Mouse (Mus musculus): ENCODE measurements around the gene Vps8. TPM values are rescaled to one million over a fixed set of nuclear protein-coding genes. Genes with fewer than 3 reads are reported as not detected.
A peak's percentile ranks its signal among the peaks of the same experiment; 100 is the strongest.

The Vps8 gene
- polyA plus RNA-seq, 1 experiment from 2014 or later: 15.1 TPM

GRCm38 (mm10) chr16:21382152-21382911 is 40.6 kb upstream of the Vps8 start:
- no peak for ATAC-seq (ENCODE audit: insufficient number of reproducible peaks, low FRiP score, low TSS enrichment, low read depth)
- DNase-seq (ENCODE audit: low spot score): no peak
- Histone ChIP-seq H3K9ac (ENCODE audit: low read length) (peak overlapping the region; percentile 22; the same call in 1 of the 2 replicates), H3K4me3 (ENCODE audit: low read depth, low read length) (no peak overlapping the region), H3K9me3 (ENCODE audit: control insufficient read depth, low read length) (no peaks in the 10 kb centered on the region), H3K4me2 (ENCODE audit: low read depth, severe bottlenecking) (no peak overlapping the region), H3K27ac (replicated peaks; ENCODE audit: low read depth, low read length) (no peak overlapping the region), H3K36me3 (ENCODE audit: control insufficient read depth, insufficient read depth, low read length) (no peaks in the 10 kb centered on the region), H3K4me1 (ENCODE audit: control insufficient read depth, insufficient read depth, low read length) (peaks cover 19% of the 10 kb centered on the region), H3K27me3 (ENCODE audit: control insufficient read depth, insufficient read depth, low read length) (no peaks in the 10 kb centered on the region)
- 40% methylated on average over 11 of the region's 11 CpGs for WGBS

GRCm38 (mm10) chr16:21385926-21386881 is 36.7 kb upstream of the Vps8 start:
- Histone ChIP-seq H3K9ac (ENCODE audit: low read length) (no peak overlapping the region), H3K36me3 (ENCODE audit: control insufficient read depth, insufficient read depth, low read length) (no peaks in the 10 kb centered on the region), H3K4me1 (ENCODE audit: control insufficient read depth, insufficient read depth, low read length) (peaks cover 22% of the 10 kb centered on the region), H3K4me3 (ENCODE audit: low read depth, low read length) (no peak overlapping the region), H3K9me3 (ENCODE audit: control insufficient read depth, low read length) (no peaks in the 10 kb centered on the region), H3K27ac (replicated peaks; ENCODE audit: low read depth, low read length) (no peak overlapping the region), H3K4me2 (ENCODE audit: low read depth, severe bottlenecking) (no peak overlapping the region), H3K27me3 (ENCODE audit: control insufficient read depth, insufficient read depth, low read length) (no peaks in the 10 kb centered on the region)
- 56% methylated on average over 14 of the region's 14 CpGs for WGBS
- DNase-seq (ENCODE audit: low spot score) (no peak), ATAC-seq (ENCODE audit: insufficient number of reproducible peaks, low FRiP score, low TSS enrichment, low read depth) (no peak)

GRCm38 (mm10) chr16:21389316-21389715 is 33.6 kb upstream of the Vps8 start:
- Histone ChIP-seq H3K27me3 (ENCODE audit: control insufficient read depth, insufficient read depth, low read length) (no peaks in the 10 kb centered on the region), H3K4me1 (ENCODE audit: control insufficient read depth, insufficient read depth, low read length) (peaks cover 16% of the 10 kb centered on the region), H3K27ac (replicated peaks; ENCODE audit: low read depth, low read length) (no peak overlapping the region), H3K9me3 (ENCODE audit: control insufficient read depth, low read length) (no peaks in the 10 kb centered on the region), H3K9ac (ENCODE audit: low read length) (no peak overlapping the region), H3K36me3 (ENCODE audit: control insufficient read depth, insufficient read depth, low read length) (no peaks in the 10 kb centered on the region), H3K4me3 (ENCODE audit: low read depth, low read length) (no peak overlapping the region), H3K4me2 (ENCODE audit: low read depth, severe bottlenecking) (no peak overlapping the region)
- 50% methylated on average over 3 of the region's 3 CpGs for WGBS
- ATAC-seq (ENCODE audit: insufficient number of reproducible peaks, low FRiP score, low TSS enrichment, low read depth) (no peak), DNase-seq (ENCODE audit: low spot score) (no peak)

GRCm38 (mm10) chr16:21390744-21391143 is 32.2 kb upstream of the Vps8 start:
- H3K9me3 ChIP-seq (ENCODE audit: control insufficient read depth, low read length): no peaks in the 10 kb centered on the region
- no peak overlapping the region for H3K9ac ChIP-seq (ENCODE audit: low read length)
- 46% methylated on average over 5 of the region's 5 CpGs for WGBS
- DNase-seq (ENCODE audit: low spot score): no peak
- H3K27me3 ChIP-seq (ENCODE audit: control insufficient read depth, insufficient read depth, low read length): no peaks in the 10 kb centered on the region
- H3K4me2 ChIP-seq (ENCODE audit: low read depth, severe bottlenecking): no peak overlapping the region
- H3K4me1 ChIP-seq (ENCODE audit: control insufficient read depth, insufficient read depth, low read length): peaks cover 16% of the 10 kb centered on the region
- no peak overlapping the region for H3K4me3 ChIP-seq (ENCODE audit: low read depth, low read length)
- ATAC-seq (ENCODE audit: insufficient number of reproducible peaks, low FRiP score, low TSS enrichment, low read depth): no peak
- H3K27ac ChIP-seq (replicated peaks; ENCODE audit: low read depth, low read length): no peak overlapping the region
- no peaks in the 10 kb centered on the region for H3K36me3 ChIP-seq (ENCODE audit: control insufficient read depth, insufficient read depth, low read length)

GRCm38 (mm10) chr16:21392099-21392498 is 30.8 kb upstream of the Vps8 start:
- ATAC-seq (ENCODE audit: insufficient number of reproducible peaks, low FRiP score, low TSS enrichment, low read depth): no peak
- no peaks in the 10 kb centered on the region for H3K36me3 ChIP-seq (ENCODE audit: control insufficient read depth, insufficient read depth, low read length)
- no peak overlapping the region for H3K9ac ChIP-seq (ENCODE audit: low read length)
- H3K4me1 ChIP-seq (ENCODE audit: control insufficient read depth, insufficient read depth, low read length): peaks cover 13% of the 10 kb centered on the region
- H3K9me3 ChIP-seq (ENCODE audit: control insufficient read depth, low read length): no peaks in the 10 kb centered on the region
- peak; percentile 63 for DNase-seq (ENCODE audit: low spot score)
- H3K27me3 ChIP-seq (ENCODE audit: control insufficient read depth, insufficient read depth, low read length): no peaks in the 10 kb centered on the region
- no peak overlapping the region for H3K4me2 ChIP-seq (ENCODE audit: low read depth, severe bottlenecking)
- WGBS: 73% methylated on average over 6 of the region's 6 CpGs
- H3K27ac ChIP-seq (replicated peaks; ENCODE audit: low read depth, low read length): peak overlapping the region; percentile 76; the same call in 1 of the 2 replicates
- H3K4me3 ChIP-seq (ENCODE audit: low read depth, low read length): no peak overlapping the region

DNA sequence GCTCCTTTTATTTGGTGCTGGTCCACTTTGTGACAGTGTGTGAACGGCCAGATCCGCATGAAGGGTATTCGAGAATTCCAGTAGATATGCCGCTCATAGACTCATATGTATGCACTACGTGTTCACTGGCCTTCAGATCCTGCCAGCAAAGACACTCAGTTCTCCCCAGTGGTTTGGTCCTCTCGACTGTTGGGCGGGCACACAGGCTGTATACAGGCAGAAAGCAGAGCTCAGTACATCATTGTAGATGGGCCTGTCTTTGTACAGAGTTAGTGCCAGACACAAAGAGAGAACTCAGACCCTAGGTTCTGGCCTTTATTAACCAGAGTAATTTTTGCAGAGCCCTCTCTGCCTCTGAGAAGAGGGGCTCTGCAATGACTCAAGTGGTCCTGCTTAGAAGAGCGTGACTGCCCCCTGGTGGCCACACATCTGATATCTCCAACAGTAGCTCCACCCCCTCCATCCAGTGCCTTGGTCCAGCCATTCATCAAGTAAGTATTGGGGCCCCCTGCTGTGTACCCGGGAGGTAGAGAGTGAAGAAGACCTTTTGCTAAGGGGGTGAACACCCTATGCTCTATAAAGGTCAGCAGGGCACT is 30.3 kb upstream of the Vps8 start:
- H3K27me3 ChIP-seq (ENCODE audit: control insufficient read depth, insufficient read depth, low read length): no peaks in the 10 kb centered on the region
- no peaks in the 10 kb centered on the region for H3K36me3 ChIP-seq (ENCODE audit: control insufficient read depth, insufficient read depth, low read length)
- WGBS: 57% methylated on average over 9 of the region's 9 CpGs
- H3K4me1 ChIP-seq (ENCODE audit: control insufficient read depth, insufficient read depth, low read length): peaks cover 13% of the 10 kb centered on the region
- H3K4me3 ChIP-seq (ENCODE audit: low read depth, low read length): no peak overlapping the region
- H3K27ac ChIP-seq (replicated peaks; ENCODE audit: low read depth, low read length): peak overlapping the region; percentile 76; the same call in 1 of the 2 replicates
- no peaks in the 10 kb centered on the region for H3K9me3 ChIP-seq (ENCODE audit: control insufficient read depth, low read length)
- no peak overlapping the region for H3K4me2 ChIP-seq (ENCODE audit: low read depth, severe bottlenecking)
- H3K9ac ChIP-seq (ENCODE audit: low read length): no peak overlapping the region
- peak; percentile 83 for ATAC-seq (ENCODE audit: insufficient number of reproducible peaks, low FRiP score, low TSS enrichment, low read depth)
- peak; percentile 98 for DNase-seq (ENCODE audit: low spot score)

GRCm38 (mm10) chr16:21395546-21395945 is 27.4 kb upstream of the Vps8 start:
- DNase-seq (ENCODE audit: low spot score) (no peak), ATAC-seq (ENCODE audit: insufficient number of reproducible peaks, low FRiP score, low TSS enrichment, low read depth) (no peak)
- Histone ChIP-seq H3K9ac (ENCODE audit: low read length) (no peak overlapping the region), H3K9me3 (ENCODE audit: control insufficient read depth, low read length) (no peaks in the 10 kb centered on the region), H3K4me2 (ENCODE audit: low read depth, severe bottlenecking) (no peak overlapping the region), H3K27ac (replicated peaks; ENCODE audit: low read depth, low read length) (no peak overlapping the region), H3K36me3 (ENCODE audit: control insufficient read depth, insufficient read depth, low read length) (no peaks in the 10 kb centered on the region), H3K4me1 (ENCODE audit: control insufficient read depth, insufficient read depth, low read length) (peaks cover 9% of the 10 kb centered on the region), H3K27me3 (ENCODE audit: control insufficient read depth, insufficient read depth, low read length) (no peaks in the 10 kb centered on the region), H3K4me3 (ENCODE audit: low read depth, low read length) (no peak overlapping the region)
- 64% methylated on average over 7 of the region's 7 CpGs for WGBS

DNA sequence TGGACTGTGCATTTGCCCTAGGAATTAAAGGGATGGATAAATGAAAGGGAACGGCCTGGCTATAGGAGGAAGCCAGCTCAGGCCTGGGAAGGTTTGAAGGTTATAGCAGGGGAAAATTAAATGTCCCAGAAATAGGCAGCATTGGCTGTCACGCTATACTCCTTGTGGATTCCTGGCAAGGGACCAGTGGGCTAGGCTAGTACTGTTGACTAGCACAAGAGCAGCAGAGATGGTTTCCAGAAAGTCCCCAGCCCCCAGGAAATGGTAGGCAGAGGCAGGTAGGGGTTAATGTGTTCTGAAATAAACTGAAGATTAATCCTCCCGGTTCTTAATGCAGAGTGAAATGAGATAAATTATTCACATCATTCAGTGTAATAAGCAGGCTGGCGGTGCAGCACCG is 25.2 kb upstream of the Vps8 start:
- Histone ChIP-seq H3K4me2 (ENCODE audit: low read depth, severe bottlenecking) (no peak overlapping the region), H3K4me1 (ENCODE audit: control insufficient read depth, insufficient read depth, low read length) (peaks cover 15% of the 10 kb centered on the region), H3K27ac (replicated peaks; ENCODE audit: low read depth, low read length) (no peak overlapping the region), H3K36me3 (ENCODE audit: control insufficient read depth, insufficient read depth, low read length) (no peaks in the 10 kb centered on the region), H3K9me3 (ENCODE audit: control insufficient read depth, low read length) (no peaks in the 10 kb centered on the region), H3K9ac (ENCODE audit: low read length) (no peak overlapping the region), H3K27me3 (ENCODE audit: control insufficient read depth, insufficient read depth, low read length) (no peaks in the 10 kb centered on the region), H3K4me3 (ENCODE audit: low read depth, low read length) (no peak overlapping the region)
- 73% methylated on average over 5 of the region's 5 CpGs for WGBS
- ATAC-seq (ENCODE audit: insufficient number of reproducible peaks, low FRiP score, low TSS enrichment, low read depth) (no peak), DNase-seq (ENCODE audit: low spot score) (no peak)
